Mouse (Mus musculus): ENCODE data around the gene Six5. TPM values are rescaled to one million over a fixed set of nuclear protein-coding genes. Genes with fewer than 3 reads are reported as not detected.

The Six5 gene
- polyA plus RNA-seq, 1 experiment: 14.1 TPM

- peaks cover 7% of the 10 kb centered on the region; the same call in 1 of the 2 replicates for H3K4me1 ChIP-seq (ENCODE audit: control insufficient read depth, insufficient read depth, low read length)
- no peak for TF ChIP-seq POLR2A (IDR thresholded peaks at IDR 0.05; ENCODE audit: low read depth, low read length)
- no peak for TF ChIP-seq CTCF (conservative IDR thresholded peaks at IDR 0.05; ENCODE audit: insufficient read depth, insufficient read length, low read depth, low read length)
- no peak overlapping the region for H3K4me3 ChIP-seq (ENCODE audit: insufficient read depth, low read depth, low read length)
- WGBS: 87% methylated on average over 10 of the region's 10 CpGs
- no peaks in the 10 kb centered on the region for H3K27me3 ChIP-seq (replicated peaks; ENCODE audit: control insufficient read depth, insufficient read depth, low read length)
- no peak overlapping the region for H3K27ac ChIP-seq (ENCODE audit: insufficient read depth, low read depth, low read length)
- no peaks in the 10 kb centered on the region for H3K36me3 ChIP-seq (ENCODE audit: control insufficient read depth, insufficient read depth, low read length)
- no peak for DNase-seq
These were observed 52.4 kb downstream of the Six5 start for GRCm38 (mm10) chr7:19146793-19147192.

DNA sequence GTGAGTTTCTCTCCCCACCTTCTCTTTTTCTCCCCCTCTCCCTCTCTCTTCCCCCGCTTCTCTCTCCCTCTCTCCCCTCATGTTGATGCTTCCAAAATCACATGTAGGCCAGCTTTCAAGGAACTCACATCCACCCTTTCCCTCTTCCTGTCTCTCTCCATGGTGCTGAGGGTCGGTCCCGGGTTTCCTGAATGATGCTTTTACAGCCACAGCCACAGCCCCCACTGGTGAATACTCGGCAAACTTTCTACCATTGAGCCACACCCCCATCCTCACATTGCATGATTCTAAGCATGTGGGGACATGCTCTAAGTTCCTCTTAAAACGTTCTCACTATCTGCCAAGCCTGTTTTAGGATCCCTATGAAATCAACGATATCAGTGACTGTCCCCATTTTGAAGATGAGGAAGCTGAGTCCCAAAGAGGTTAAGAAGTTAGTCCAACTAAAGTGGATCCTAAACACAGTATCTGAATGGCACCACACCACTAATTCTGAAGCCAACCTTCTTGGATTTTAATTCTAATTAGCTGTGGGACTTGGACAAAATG, 53.2 kb downstream of the Six5 start:
- 36% methylated on average over 6 of the region's 6 CpGs for WGBS
- Histone ChIP-seq H3K27me3 (replicated peaks; ENCODE audit: control insufficient read depth, insufficient read depth, low read length) (no peaks in the 10 kb centered on the region), H3K4me1 (ENCODE audit: control insufficient read depth, insufficient read depth, low read length) (peaks cover 7% of the 10 kb centered on the region; the same call in 1 of the 2 replicates), H3K36me3 (ENCODE audit: control insufficient read depth, insufficient read depth, low read length) (no peaks in the 10 kb centered on the region), H3K4me3 (ENCODE audit: insufficient read depth, low read depth, low read length) (no peak overlapping the region), H3K27ac (ENCODE audit: insufficient read depth, low read depth, low read length) (no peak overlapping the region)
- no peak for DNase-seq
- no peak for TF ChIP-seq CTCF (conservative IDR thresholded peaks at IDR 0.05; ENCODE audit: insufficient read depth, insufficient read length, low read depth, low read length)
- no peak for TF ChIP-seq POLR2A (IDR thresholded peaks at IDR 0.05; ENCODE audit: low read depth, low read length)

Other genes with a start within 250 kb of the Six5 start
- gene Pglyrp1, start 223.3 kb upstream of the Six5 start, polyA plus RNA-seq (2012; rRNA removed): 2.3 and 5.9 TPM in 2 replicates
- 19.8 and 21.3 TPM in 2 replicates for gene Ccdc61, start 184.2 kb upstream of the Six5 start, polyA plus RNA-seq (2012; rRNA removed)
- gene Nova2, start 168.7 kb upstream of the Six5 start, polyA plus RNA-seq (2012; rRNA removed): 0.80 and 1.1 TPM in 2 replicates
- gene Nanos2, start 107.2 kb upstream of the Six5 start, polyA plus RNA-seq (2012; rRNA removed): not detected in 2 replicates
- gene Mypop, start 103.3 kb upstream of the Six5 start, polyA plus RNA-seq (2012; rRNA removed): 7.6 and 8.7 TPM in 2 replicates
- gene Irf2bp1, start 90.5 kb upstream of the Six5 start, polyA plus RNA-seq (2012; rRNA removed): 18.1 and 21.1 TPM in 2 replicates
- gene Foxa3, start 71.1 kb upstream of the Six5 start, polyA plus RNA-seq (2012; rRNA removed): 0.13 and 0.16 TPM in 2 replicates
- gene Sympk, start 70.2 kb upstream of the Six5 start, polyA plus RNA-seq (2012; rRNA removed): 59.8 and 68.9 TPM in 2 replicates
- 0.05 TPM in 2 replicates for gene Rsph6a, start 39.9 kb upstream of the Six5 start, polyA plus RNA-seq (2012; rRNA removed)
- gene Dmwd, start 18.4 kb upstream of the Six5 start, polyA plus RNA-seq (2012; rRNA removed): 59.8 and 76.3 TPM in 2 replicates
- 52.7 and 53.0 TPM in 2 replicates for gene Dmpk, start 10.7 kb upstream of the Six5 start, polyA plus RNA-seq (2012; rRNA removed)
- 0.03 and 0.04 TPM in 2 replicates for gene Gm4969, start 23.8 kb downstream of the Six5 start, polyA plus RNA-seq (2012; rRNA removed)
- gene Fbxo46, start 25.3 kb downstream of the Six5 start, polyA plus RNA-seq (2012; rRNA removed): 9.2 and 9.5 TPM in 2 replicates
- gene Qpctl, start 54.7 kb downstream of the Six5 start, polyA plus RNA-seq (2012; rRNA removed): 11.9 and 12.1 TPM in 2 replicates
- gene Snrpd2, start 55.1 kb downstream of the Six5 start, polyA plus RNA-seq (2012; rRNA removed): 34.8 and 42.2 TPM in 2 replicates
- 0.13 and 0.20 TPM in 2 replicates for gene Gipr, start 71.5 kb downstream of the Six5 start, polyA plus RNA-seq (2012; rRNA removed)
- 38.8 and 39.0 TPM in 2 replicates for gene Eml2, start 81.8 kb downstream of the Six5 start, polyA plus RNA-seq (2012; rRNA removed)
- 10.1 and 10.8 TPM in 2 replicates for gene Gpr4, start 117.9 kb downstream of the Six5 start, polyA plus RNA-seq (2012; rRNA removed)
- gene Opa3, start 133.7 kb downstream of the Six5 start, polyA plus RNA-seq (2012; rRNA removed): 41.7 and 48.5 TPM in 2 replicates
- gene Vasp, start 177.2 kb downstream of the Six5 start, polyA plus RNA-seq (2012; rRNA removed): 69.5 and 71.5 TPM in 2 replicates
- gene Ppm1n, start 185.5 kb downstream of the Six5 start, polyA plus RNA-seq (2012; rRNA removed): not detected in 2 replicates
- gene Rtn2, start 188.0 kb downstream of the Six5 start, polyA plus RNA-seq (2012; rRNA removed): 7.6 and 19.1 TPM in 2 replicates
- gene Fosb, start 215.5 kb downstream of the Six5 start, polyA plus RNA-seq (2012; rRNA removed): 0.17 and 0.19 TPM in 2 replicates

Measured in kidney, adult 2 months (tissue).